Mouse (Mus musculus) adrenal gland, postnatal 14 days (tissue): ENCODE data around the gene Gm12216. TPM values are rescaled to one million over a fixed set of nuclear protein-coding genes. Genes with fewer than 3 reads are reported as not detected.
A peak's percentile ranks its signal among the peaks of the same experiment; 100 is the strongest.
"Not testable (repeated sequence)": the region's sequence is repeated elsewhere in the genome, so short reads cannot be mapped to it uniquely, and the experiment has no call there.

Experiments used
- DNase-seq: peaks from one replicate; pipeline ENCODE4 v3.0.0; 2021; ENCODE audit warnings: mixed read lengths
- total RNA-seq: library from RNA; stranded (reverse); gene quantifications from 2 replicates; pipeline ENCODE4 v1.2.3, GENCODE M21; 2021

Gene Gm12216
- total RNA-seq, 1 experiment from 2014 or later: 4.6 TPM

GRCm38 (mm10) chr11:53873909-53874704, 15.1 kb upstream of the Gm12216 start:
- DNase-seq: peak; percentile 11

DNA sequence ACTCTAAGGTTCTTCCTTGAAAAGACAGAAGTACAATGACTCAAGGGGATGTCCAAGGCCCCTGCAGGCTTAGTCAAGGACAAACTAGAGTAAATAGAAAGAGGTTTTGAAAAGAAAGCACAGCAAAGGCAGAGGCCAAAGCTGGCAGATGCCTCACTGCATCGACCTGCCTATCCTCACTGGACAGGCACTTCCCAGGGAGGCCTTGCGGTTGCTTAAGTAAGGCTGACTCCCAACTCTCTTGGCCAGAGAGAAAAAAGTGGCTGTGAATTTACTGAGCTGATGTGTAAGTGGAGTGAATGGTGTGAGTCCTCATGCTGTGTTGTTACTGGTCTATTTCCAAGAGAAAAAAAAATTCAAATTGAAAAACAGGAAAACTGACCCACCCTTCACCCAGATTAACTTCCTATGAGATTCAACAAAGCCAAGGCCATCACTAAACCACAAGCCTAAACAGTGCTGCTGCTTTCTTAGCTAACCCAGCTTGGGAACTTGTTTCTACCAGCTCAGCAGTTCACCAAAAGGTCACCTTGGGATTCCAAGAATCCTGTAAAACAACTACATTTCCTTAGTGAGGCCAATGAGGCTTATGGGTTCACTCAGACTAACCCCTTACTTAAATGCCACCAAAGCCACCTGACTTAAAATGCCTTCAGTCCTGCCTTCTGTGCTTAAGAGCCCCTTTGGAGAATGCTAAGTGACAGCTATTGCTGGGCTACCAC, 12.9 kb upstream of the Gm12216 start:
- DNase-seq: peak; percentile 51

GRCm38 (mm10) chr11:53869172-53869571, 10.1 kb upstream of the Gm12216 start:
- DNase-seq: peak; percentile 1

- DNase-seq: peak; percentile 49
These were observed 9.3 kb upstream of the Gm12216 start for GRCm38 (mm10) chr11:53868323-53868722.

- DNase-seq: peak; percentile 1
These were observed 5.8 kb upstream of the Gm12216 start for GRCm38 (mm10) chr11:53864724-53865310.

DNA sequence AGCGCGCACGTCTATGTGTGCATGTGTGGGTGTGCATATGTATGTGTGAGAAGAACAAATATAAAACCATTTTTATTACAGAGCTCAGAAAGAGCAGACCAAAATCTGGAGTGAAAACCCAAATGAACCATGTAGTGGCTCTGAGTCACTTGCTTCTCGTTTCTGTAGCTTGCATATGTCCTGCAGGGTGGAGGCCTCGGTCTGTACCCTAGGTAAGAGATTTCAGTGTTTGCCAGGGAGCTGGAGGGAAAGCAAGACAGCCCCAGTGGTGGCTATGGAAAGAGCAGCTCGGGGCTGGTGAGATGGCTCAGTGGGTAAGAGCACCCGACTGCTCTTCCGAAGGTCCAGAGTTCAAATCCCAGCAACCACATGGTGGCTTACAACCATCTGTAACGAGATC, 1.9 kb upstream of the Gm12216 start:
- DNase-seq: not testable (repeated sequence)

- DNase-seq: no peak
These were observed 847 bp downstream of the Gm12216 start for GRCm38 (mm10) chr11:53858058-53858760.

DNA sequence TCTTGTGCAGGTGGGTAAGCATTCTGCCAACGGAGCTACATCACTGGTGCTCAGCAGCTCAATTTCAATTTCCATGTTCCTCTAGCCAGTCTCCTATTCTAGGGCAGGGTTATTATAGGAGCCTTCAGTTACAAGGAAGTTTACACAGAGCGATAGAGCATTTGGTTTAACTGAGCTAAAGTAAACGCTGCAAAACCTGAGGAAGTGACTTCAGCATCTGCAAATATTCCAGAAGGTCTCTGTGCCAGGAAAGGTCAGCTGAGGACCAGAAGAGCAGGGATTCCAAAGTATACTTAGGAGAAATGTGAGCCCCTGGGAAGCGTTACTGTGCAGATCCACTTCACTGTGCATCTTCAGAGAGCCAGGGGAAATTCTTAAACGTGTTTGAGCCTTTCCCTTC, 5.4 kb downstream of the Gm12216 start:
- DNase-seq: no peak

- no peak for DNase-seq
These were observed 7.3 kb downstream of the Gm12216 start for GRCm38 (mm10) chr11:53851795-53852194.

DNA sequence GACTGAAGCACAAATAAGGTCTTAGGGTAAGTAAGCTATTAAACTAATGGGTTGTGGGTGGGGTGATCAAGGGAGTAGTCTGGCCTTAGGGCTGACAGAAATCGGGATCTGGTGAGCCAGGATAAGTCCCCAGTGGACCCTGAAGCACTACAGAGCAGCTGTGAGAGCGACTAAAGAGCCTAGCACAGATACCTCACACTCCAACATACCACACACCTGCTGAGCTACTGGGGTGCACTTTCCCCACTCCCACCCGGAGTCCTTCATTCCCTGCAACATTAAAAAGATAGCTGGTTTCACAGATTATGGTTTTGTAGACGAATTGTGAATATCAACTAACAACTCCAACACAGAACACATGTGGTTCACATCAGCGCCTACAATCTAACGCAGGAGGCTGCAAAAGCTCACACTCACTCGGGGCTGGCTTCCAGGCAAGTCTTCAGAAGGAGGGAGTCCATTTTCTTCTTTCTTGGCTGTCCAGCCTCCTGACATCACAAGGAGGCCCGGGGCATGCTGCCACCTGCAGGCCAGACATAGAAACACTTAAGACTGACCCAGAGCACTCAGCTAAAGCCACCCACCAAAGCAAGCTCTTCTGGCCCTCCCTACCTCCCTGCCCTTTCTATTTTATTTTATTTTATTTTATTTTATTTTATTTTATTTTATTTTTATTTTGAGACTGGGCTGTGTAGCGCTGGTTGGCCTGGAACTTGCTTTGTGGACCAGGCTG, 9.3 kb downstream of the Gm12216 start:
- DNase-seq: peak; percentile 90

DNA sequence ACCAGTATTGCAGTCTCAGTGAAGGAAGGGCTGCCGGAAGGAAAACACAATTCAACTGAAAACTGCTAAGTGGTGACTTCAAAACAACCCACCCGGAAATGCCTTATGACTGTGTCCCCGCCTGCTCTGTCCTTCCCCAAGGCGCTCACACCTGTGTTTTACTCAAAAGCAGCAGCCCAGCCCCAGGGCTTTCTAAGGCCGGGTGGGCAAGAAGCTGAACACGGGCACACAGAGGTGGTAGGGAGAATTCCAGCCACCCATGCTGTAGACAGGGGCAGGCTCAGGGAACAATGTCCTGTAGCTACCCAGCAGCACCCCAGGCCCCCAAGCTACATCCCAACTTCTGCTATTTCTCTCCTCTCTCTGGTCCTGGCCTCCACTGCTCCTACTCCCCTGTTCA, 13.4 kb downstream of the Gm12216 start:
- DNase-seq: no peak

GRCm38 (mm10) chr11:53843106-53843505, 15.9 kb downstream of the Gm12216 start:
- DNase-seq: no peak

DNA sequence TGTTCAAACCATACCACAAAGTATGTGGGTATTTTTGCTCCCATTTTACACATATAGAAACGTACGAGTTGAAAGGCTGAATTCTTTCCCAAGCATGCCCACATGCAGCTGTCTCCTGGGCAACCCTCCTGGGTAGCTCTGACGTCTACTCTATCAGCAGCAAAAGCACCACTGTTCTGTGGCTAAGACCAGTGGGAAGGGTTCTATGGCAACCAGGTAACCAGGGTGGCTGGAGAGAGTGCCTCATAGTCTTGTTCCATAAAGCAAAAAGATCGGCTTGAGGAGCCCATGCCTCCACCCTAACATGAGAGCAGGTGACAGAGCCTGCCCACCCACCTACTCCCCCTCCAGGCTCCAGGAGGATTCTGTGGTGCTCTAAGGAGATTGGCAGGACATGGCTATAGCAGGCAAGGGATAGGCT, 16.9 kb downstream of the Gm12216 start:
- DNase-seq: no peak

DNA sequence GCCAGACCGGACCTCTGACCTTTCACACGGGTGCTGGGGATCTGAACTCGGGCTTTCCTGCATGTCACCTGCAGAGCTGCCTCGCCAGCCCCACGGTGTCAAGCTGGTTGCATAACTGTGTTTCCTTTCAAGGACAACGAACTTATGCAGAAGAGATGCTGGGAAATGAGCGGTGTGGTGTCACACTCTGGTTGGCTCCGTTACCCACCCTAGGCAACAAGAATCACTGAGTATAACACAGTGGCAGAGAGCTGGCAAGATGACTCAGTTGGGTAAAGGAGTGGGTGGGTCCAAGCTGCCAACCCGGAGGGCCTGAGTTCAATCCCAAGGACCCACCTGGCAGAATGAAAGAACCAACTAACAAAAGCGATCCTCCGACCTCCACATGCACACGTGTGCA, 17.5 kb downstream of the Gm12216 start:
- no peak for DNase-seq

GRCm38 (mm10) chr11:53839663-53840642, 19.1 kb downstream of the Gm12216 start:
- DNase-seq: peak; percentile 45

GRCm38 (mm10) chr11:53839147-53839546, 19.9 kb downstream of the Gm12216 start:
- no peak for DNase-seq

GRCm38 (mm10) chr11:53837731-53838130, 21.3 kb downstream of the Gm12216 start:
- DNase-seq: no peak

GRCm38 (mm10) chr11:53835379-53836010, 23.6 kb downstream of the Gm12216 start:
- no peak for DNase-seq

DNA sequence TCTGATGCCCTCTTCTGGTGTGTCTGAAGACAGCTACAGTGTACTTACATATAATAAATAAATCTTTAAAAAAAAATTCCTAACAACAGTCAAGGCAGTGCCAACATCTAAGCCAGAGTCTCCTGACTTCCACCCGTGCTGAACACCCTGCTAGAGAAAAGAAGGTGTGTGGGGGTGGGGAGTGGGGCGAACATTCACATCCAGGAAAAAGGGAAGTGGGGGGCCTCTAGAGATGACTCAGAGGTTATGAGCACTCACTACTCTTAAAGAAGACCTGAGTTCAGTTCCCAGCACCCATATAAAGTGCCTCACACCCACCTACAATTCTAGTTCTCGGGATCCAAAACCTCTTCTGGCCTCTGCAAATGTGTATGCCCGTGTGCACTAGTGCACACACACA, 33.6 kb downstream of the Gm12216 start:
- no peak for DNase-seq

DNA sequence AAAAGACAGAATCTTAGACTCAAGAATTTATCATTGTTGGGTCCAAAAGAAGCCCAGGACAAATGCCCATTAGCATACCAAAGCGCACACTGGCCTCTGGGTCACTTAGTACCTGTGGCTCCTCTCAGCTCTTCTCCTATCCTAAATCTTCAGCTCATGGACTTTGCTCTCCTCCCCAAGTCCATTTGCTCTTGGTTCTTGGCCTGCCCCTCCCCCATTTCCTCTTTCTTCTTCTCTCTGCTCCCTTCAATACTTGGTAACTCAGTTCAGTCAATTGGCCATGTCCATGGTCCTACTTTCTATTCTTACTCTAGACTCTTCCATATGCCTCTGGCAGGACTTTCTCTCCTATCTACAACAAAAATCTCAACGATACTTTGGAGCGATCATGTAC, 37.1 kb downstream of the Gm12216 start:
- DNase-seq: no peak
